Mouse (Mus musculus) lung, adult 2 months (tissue): Measurements from ENCODE around the gene 1700017B05Rik. TPM values are rescaled to one million over a fixed set of nuclear protein-coding genes. Genes with fewer than 3 reads are reported as not detected.

Source experiments
- DNase-seq: peaks from one replicate; pipeline ENCODE4 v3.0.0; 2022
- H3K4me1 ChIP-seq: fragments of 200-500 bp; 2 replicates; pipeline ENCODE4 v1.6.1; 2011; ENCODE audit warnings: low read length; ENCODE audit not compliant: control insufficient read depth, insufficient read depth
- H3K4me3 ChIP-seq: fragments of 200-500 bp; replicated peaks from 2 replicates; pipeline ENCODE3; 2011; ENCODE audit warnings: low read depth, mild to moderate bottlenecking, control low read depth, low read length; ENCODE audit errors: extremely low read depth
- CTCF ChIP-seq: fragments of 200-500 bp; IDR thresholded peaks from 2 replicates; pipeline ENCODE4 v1.5.1; 2011; ENCODE audit warnings: mild to moderate bottlenecking, low read length, control low read depth; ENCODE audit not compliant: insufficient read depth
- POLR2A ChIP-seq: fragments of 200-500 bp; IDR thresholded peaks from 2 replicates; pipeline ENCODE4 v1.6.1; 2011; ENCODE audit warnings: low read depth, mild to moderate bottlenecking, control low read depth, low read length, borderline replicate concordance; ENCODE audit errors: extremely low read depth
- WGBS: fragments of 180-500 bp; shearing (Covaris S2); methylation state at CpG from one replicate; pipeline ENCODE4 v1.1.7; 2018; 5-methylcytosine and 5-hydroxymethylcytosine counted together
- polyA plus RNA-seq: library from polyadenylated mRNA; depleted of rRNA; stranded (reverse); fragments of >200 nt; gene quantifications from 2 replicates; pipeline ENCODE4 v1.2.3, GENCODE M21; 2012

Gene 1700017B05Rik
- polyA plus RNA-seq, 1 experiment, result 12.5 TPM

- DNase-seq, result no peak
- TF ChIP-seq CTCF, result no peak
- no peak for TF ChIP-seq POLR2A
- WGBS, result 74% methylated on average over 8 of the region's 8 CpGs
- H3K4me1 ChIP-seq, result no peaks in the 10 kb centered on the region
- no peak overlapping the region for H3K4me3 ChIP-seq
Measured at GRCm38 (mm10) chr9:57296277-57296676, 33.9 kb upstream of the 1700017B05Rik start.

DNA sequence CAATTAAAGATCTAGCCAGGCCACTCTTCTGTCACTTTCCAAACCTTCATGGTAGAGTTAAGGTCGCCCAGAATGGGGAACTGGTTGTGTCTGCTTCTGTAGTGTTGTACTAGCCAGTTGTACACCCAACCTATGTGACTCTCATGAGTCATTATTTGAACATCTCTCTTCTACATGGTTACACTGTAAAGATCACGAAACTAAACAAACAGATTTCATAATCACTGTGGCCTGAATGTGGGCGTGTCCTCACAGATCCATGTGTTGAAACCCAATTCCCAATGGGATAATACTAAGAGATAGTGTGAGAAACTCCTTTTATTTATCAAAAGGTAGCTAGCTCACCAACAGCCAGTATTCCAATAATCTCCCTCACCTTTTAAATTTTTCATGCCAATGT is 33.3 kb upstream of the 1700017B05Rik start:
- Histone ChIP-seq H3K4me3 (no peak overlapping the region), H3K4me1 (no peaks in the 10 kb centered on the region)
- TF ChIP-seq CTCF, result no peak
- TF ChIP-seq POLR2A, result no peak
- no peak for DNase-seq
- WGBS, result 55% methylated on average over 3 of the region's 3 CpGs

DNA sequence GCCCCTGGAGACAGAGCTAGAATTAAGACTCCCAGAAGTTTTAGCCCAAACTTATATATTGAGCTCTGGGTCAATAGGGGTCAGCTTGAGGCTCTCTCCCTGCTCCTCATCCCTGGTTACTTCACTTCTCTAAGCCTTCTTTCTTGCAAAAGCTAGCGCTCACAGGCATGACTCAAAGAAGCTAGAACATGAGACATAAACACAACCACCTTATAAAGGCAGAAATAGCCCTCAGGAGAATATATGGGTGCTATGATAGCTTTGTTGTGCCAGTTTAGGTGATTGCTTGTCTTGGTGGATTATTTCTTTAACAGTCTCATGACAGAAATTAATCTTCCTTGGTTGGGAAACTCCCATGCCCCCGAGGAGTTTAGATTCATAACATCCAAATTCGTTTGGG is 32.5 kb upstream of the 1700017B05Rik start:
- no peaks in the 10 kb centered on the region for H3K4me1 ChIP-seq
- TF ChIP-seq CTCF, result no peak
- no peak for TF ChIP-seq POLR2A
- WGBS, result 76% methylated on average over 3 of the region's 3 CpGs
- H3K4me3 ChIP-seq, result no peak overlapping the region
- no peak for DNase-seq

- Histone ChIP-seq H3K4me1 (no peaks in the 10 kb centered on the region), H3K4me3 (no peak overlapping the region)
- no peak for DNase-seq
- 85% methylated on average over 6 of the region's 6 CpGs for WGBS
- no peak for TF ChIP-seq CTCF
- TF ChIP-seq POLR2A, result no peak
Measured at GRCm38 (mm10) chr9:57287183-57287582, 24.8 kb upstream of the 1700017B05Rik start.

DNA sequence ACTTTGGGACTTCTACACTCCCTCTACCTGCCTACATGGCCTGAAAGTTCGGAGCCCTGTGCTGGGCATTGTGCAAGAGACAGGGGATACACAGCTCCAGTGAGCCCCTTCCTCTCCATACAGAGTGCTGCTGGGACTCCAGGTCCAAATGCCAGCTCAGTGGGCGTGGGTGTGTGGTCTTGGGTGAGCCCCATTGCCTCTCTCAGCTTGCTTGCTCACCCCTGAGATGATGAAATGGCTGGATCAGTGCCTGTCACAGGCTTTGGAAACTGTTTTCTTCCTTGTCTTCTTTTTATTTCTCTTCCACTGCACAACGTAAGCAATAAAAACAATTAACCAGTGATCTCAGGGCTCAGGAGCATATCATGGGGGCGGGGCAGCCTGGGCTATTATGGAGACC is 20.9 kb upstream of the 1700017B05Rik start:
- 61% methylated on average over 4 of the region's 4 CpGs for WGBS
- Histone ChIP-seq H3K4me3 (no peak overlapping the region), H3K4me1 (peaks cover 6% of the 10 kb centered on the region)
- TF ChIP-seq CTCF, result no peak
- no peak for TF ChIP-seq POLR2A
- no peak for DNase-seq

GRCm38 (mm10) chr9:57282686-57283085 is 20.3 kb upstream of the 1700017B05Rik start:
- no peak for DNase-seq
- H3K4me1 ChIP-seq, result peaks cover 11% of the 10 kb centered on the region
- TF ChIP-seq POLR2A (no peak), CTCF (no peak)
- H3K4me3 ChIP-seq, result no peak overlapping the region
- 42% methylated on average over 3 of the region's 3 CpGs for WGBS

- 19% methylated on average over 20 of the region's 20 CpGs for WGBS
- DNase-seq, result no peak
- Histone ChIP-seq H3K4me3 (no peak overlapping the region), H3K4me1 (peaks cover 13% of the 10 kb centered on the region)
- TF ChIP-seq CTCF (no peak), POLR2A (no peak)
Measured at GRCm38 (mm10) chr9:57281549-57281948, 19.1 kb upstream of the 1700017B05Rik start.

DNA sequence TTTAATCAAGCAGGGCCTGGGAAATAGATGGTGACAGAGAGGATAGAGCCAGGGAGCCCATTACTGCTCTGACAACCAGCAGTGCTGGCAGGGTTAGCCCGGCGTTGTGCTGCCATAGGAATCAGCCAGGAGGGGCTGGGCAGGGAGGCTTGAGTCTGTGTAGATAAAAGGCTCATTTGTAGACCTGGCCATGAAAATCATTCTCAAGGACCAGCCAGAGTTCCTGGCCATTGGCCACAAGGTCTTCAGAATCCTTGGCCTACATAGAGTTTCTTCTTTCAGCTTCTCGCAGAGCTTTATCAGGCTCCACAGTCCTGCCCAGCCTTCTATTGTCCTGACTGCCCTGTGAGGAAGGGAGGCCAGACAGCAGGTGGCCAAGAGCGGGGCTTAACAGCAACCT is 17.0 kb upstream of the 1700017B05Rik start:
- DNase-seq, result no peak
- 61% methylated on average over 4 of the region's 4 CpGs for WGBS
- TF ChIP-seq POLR2A, result no peak
- TF ChIP-seq CTCF, result no peak
- no peak overlapping the region for H3K4me3 ChIP-seq
- peaks cover 13% of the 10 kb centered on the region for H3K4me1 ChIP-seq

DNA sequence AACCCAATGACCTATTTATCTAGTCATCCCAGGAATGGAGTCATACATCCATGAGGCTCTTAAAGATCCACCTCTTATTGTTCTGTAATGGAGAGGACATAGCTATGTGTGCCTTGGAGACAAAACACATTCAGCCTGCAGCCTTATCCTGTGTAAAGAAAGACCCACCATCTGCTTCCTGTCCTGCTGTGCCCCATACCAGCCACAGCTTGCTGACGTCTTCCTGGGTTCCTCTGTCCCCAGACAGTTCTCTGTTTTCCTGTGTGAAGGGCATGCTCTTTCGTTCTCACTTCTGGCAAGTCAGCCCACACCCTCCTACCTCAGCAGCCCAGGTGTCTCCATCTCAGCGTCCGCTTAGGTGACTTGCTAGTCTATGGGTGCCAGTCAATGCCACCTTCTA is 15.9 kb upstream of the 1700017B05Rik start:
- DNase-seq, result no peak
- WGBS, result 29% methylated on average over 4 of the region's 4 CpGs
- peaks cover 13% of the 10 kb centered on the region for H3K4me1 ChIP-seq
- H3K4me3 ChIP-seq, result no peak overlapping the region
- no peak for TF ChIP-seq CTCF
- TF ChIP-seq POLR2A, result no peak

GRCm38 (mm10) chr9:57276311-57276710 is 13.9 kb upstream of the 1700017B05Rik start:
- Histone ChIP-seq H3K4me3 (no peak overlapping the region), H3K4me1 (peaks cover 9% of the 10 kb centered on the region)
- DNase-seq, result no peak
- no peak for TF ChIP-seq CTCF
- TF ChIP-seq POLR2A, result no peak
